Mouse (Mus musculus) limb, embryonic 12.5 days (tissue): ENCODE measurements around the gene Col6a2. TPM values are rescaled to one million over a fixed set of nuclear protein-coding genes. Genes with fewer than 3 reads are reported as not detected.

ENCODE experiments used
- ATAC-seq: fragments of 200-750 bp; cut with Nextera tagmentation; 2 replicates; pipeline ENCODE4 v1.8.0; 2017; ENCODE audit warnings: low read depth, moderate TSS enrichment; ENCODE audit not compliant: insufficient number of reproducible peaks, insufficient read depth, low FRiP score, low TSS enrichment
- H3K27ac ChIP-seq: fragments of 300-500 bp; sonication (generic); 2 replicates; pipeline ENCODE4 v1.5.1; 2016; ENCODE audit warnings: mild to moderate bottlenecking, moderate library complexity
- H3K27me3 ChIP-seq: fragments of 300-500 bp; sonication (generic); 2 replicates; pipeline ENCODE4 v1.6.1; 2016; ENCODE audit warnings: mild to moderate bottlenecking, moderate library complexity
- H3K36me3 ChIP-seq: fragments of 300-500 bp; sonication (generic); 2 replicates; pipeline ENCODE4 v1.6.1; 2016; ENCODE audit warnings: mild to moderate bottlenecking, moderate library complexity
- H3K4me1 ChIP-seq: fragments of 300-500 bp; sonication (generic); replicated peaks from 2 replicates; pipeline ENCODE4 v1.6.1; 2016
- H3K4me2 ChIP-seq: fragments of 300-500 bp; sonication (generic); 2 replicates; pipeline ENCODE4 v1.6.1; 2016; ENCODE audit warnings: mild to moderate bottlenecking, moderate library complexity
- H3K4me3 ChIP-seq: fragments of 300-500 bp; sonication (generic); replicated peaks from 2 replicates; pipeline ENCODE4 v1.5.1; 2016; ENCODE audit warnings: mild to moderate bottlenecking
- H3K9ac ChIP-seq: fragments of 300-500 bp; sonication (generic); replicated peaks from 2 replicates; pipeline ENCODE4 v1.6.1; 2016; ENCODE audit warnings: mild to moderate bottlenecking, moderate library complexity
- H3K9me3 ChIP-seq: fragments of 300-500 bp; sonication (generic); 2 replicates; pipeline ENCODE4 v1.6.1; 2016; ENCODE audit warnings: mild to moderate bottlenecking, moderate library complexity
- WGBS: fragments of 180-500 bp; shearing (Covaris S2); methylation state at CpG from one replicate; pipeline ENCODE4 v1.1.7; 2016; 5-methylcytosine and 5-hydroxymethylcytosine counted together
- polyA plus RNA-seq: library from polyadenylated mRNA; unstranded; fragments of >200 nt; fragmentation: Nextera tagmentation; extraction: Ambion mirVana; gene quantifications from 2 replicates; pipeline ENCODE4 v1.2.1, GENCODE M21; 2016

The Col6a2 gene
- polyA plus RNA-seq, 1 experiment from 2014 or later, result 47.6 TPM

DNA sequence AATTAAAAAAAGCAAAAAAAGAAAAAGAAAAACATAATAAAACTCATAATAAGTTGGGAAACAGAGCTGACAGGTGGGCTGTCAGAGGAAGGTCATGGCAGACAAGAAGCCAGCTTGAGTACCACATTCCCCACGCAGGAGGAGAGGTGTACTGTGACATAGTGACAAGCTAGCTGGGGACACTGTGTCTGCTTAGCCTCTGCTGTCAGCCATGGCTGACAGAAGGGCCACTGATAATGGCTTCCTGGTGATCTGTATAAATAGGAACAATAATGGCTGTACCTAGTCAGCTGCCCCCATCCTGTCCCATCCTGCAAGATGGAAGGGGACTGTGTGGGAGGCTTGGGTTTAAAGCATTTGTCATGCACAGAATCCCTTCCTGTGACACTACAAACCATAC is 37.2 kb downstream of the Col6a2 start:
- 19% methylated on average over 1 of the region's 1 CpGs for WGBS
- Histone ChIP-seq H3K27me3 (peaks cover 15% of the 10 kb centered on the region), H3K9me3 (no peaks in the 10 kb centered on the region), H3K36me3 (no peaks in the 10 kb centered on the region), H3K4me2 (no peak overlapping the region), H3K9ac (no peak overlapping the region), H3K4me1 (0 out of 2 replicates have a peak, but pooled peaks cover 4% of the 10 kb centered on the region), H3K27ac (no peak overlapping the region), H3K4me3 (no peak overlapping the region)
- ATAC-seq, result no peak

DNA sequence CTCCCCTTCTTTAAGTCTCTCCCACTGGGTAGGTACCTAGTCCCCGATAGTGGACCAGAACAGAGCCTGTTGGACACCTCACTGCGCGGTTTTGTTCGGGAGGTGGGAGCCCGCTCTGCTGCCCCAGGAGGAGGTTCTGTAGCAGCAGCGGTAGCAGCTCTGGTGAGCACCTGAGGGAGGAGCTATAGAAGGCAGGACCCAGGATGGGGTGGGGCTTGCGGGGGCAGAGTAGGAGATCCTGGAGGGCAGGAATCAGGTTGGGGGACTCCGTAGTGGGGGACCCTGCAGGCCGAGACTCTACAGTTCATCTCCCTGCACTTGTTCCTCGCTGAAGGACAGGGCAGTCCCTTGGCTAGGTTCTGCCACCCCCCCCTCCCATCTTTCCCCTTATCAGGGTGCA is 39.3 kb downstream of the Col6a2 start:
- 6% methylated on average over 10 of the region's 10 CpGs for WGBS
- Histone ChIP-seq H3K27me3 (peaks cover 15% of the 10 kb centered on the region), H3K4me3 (peak overlapping the region; percentile 23), H3K27ac (no peak overlapping the region), H3K4me1 (no peaks in the 10 kb centered on the region), H3K36me3 (no peaks in the 10 kb centered on the region), H3K4me2 (peak overlapping the region; percentile 50), H3K9ac (peak overlapping the region; percentile 37; the same call in 1 of the 2 replicates), H3K9me3 (no peaks in the 10 kb centered on the region)
- ATAC-seq, result no peak

GRCm38 (mm10) chr10:76576920-76577319 is 46.5 kb downstream of the Col6a2 start:
- H3K9me3 ChIP-seq, result no peaks in the 10 kb centered on the region
- ATAC-seq, result no peak
- WGBS, result 73% methylated on average over 7 of the region's 7 CpGs

GRCm38 (mm10) chr10:76575374-76575773 is 48.1 kb downstream of the Col6a2 start, which contains the start of gene Ftcd:
Gene Ftcd (plus strand): TSS chr10:76575648.
- Histone ChIP-seq H3K4me1 (no peaks in the 10 kb centered on the region), H3K36me3 (no peaks in the 10 kb centered on the region), H3K27ac (no peak within 1 kb of the TSS), H3K4me2 (no peak within 1 kb of the TSS), H3K4me3 (no peak within 1 kb of the TSS), H3K9me3 (no peaks in the 10 kb centered on the region), H3K9ac (no peak within 1 kb of the TSS), H3K27me3 (no peaks in the 10 kb centered on the region)
- ATAC-seq, result no peak
- WGBS, result 90% methylated on average over 3 of the region's 3 CpGs

More at GRCm38 (mm10) chr10:76576920-76577319, 46.5 kb downstream of the Col6a2 start:
- Histone ChIP-seq H3K27ac (no peak overlapping the region), H3K4me3 (no peak overlapping the region), H3K4me1 (no peaks in the 10 kb centered on the region), H3K36me3 (no peaks in the 10 kb centered on the region), H3K4me2 (no peak overlapping the region), H3K9ac (no peak overlapping the region), H3K27me3 (no peaks in the 10 kb centered on the region)

DNA sequence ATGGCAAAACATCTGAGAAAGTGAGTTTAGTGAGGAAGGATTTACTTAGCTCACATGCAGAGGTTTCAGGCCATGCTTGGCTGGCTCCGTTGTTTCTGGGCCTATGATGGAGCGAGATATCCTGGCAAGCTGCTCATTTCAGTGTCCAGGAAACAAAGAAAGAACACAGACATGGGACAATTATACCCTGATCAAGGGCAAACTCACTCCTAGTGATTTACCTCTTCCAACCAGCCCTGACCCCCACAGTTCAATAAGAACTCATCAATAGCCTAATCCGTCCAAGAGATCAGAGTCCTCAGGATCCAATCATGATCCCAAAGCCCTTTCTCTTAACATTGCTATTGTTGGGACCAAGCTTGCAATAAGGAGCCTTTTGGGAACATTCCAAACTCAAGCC is 51.3 kb downstream of the Col6a2 start:
- Histone ChIP-seq H3K4me1 (no peaks in the 10 kb centered on the region), H3K4me2 (no peak overlapping the region), H3K27me3 (no peaks in the 10 kb centered on the region), H3K9ac (no peak overlapping the region), H3K27ac (no peak overlapping the region), H3K36me3 (no peaks in the 10 kb centered on the region), H3K4me3 (no peak overlapping the region), H3K9me3 (no peaks in the 10 kb centered on the region)
- no peak for ATAC-seq
- 82% methylated on average over 3 of the region's 3 CpGs for WGBS

DNA sequence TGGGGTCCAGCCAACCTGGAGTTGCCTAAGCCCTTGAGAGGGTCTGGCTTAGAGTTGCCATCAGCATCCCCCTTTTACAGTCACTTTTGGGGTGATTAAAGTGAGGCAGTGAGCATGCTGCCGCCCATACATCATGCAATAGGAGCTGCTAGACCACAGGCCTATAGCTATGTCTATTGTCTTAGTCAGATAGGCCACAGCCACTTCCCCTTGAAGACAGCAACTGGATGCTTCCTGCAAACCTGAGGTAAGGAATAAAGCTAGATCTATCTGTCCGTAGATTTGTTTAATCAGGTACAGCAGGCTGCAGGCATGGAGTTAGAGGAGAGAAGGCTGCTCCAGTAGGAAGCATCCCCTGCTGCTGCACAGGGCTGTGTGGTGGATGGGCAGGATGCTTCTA is 52.4 kb downstream of the Col6a2 start:
- no peaks in the 10 kb centered on the region for H3K4me1 ChIP-seq
- H3K4me3 ChIP-seq, result no peak overlapping the region
- H3K27me3 ChIP-seq, result no peaks in the 10 kb centered on the region
- no peak overlapping the region for H3K9ac ChIP-seq
- 73% methylated on average over 2 of the region's 2 CpGs for WGBS
- H3K27ac ChIP-seq, result no peak overlapping the region
- no peak for ATAC-seq
- no peaks in the 10 kb centered on the region for H3K36me3 ChIP-seq
- no peak overlapping the region for H3K4me2 ChIP-seq
- no peaks in the 10 kb centered on the region for H3K9me3 ChIP-seq

DNA sequence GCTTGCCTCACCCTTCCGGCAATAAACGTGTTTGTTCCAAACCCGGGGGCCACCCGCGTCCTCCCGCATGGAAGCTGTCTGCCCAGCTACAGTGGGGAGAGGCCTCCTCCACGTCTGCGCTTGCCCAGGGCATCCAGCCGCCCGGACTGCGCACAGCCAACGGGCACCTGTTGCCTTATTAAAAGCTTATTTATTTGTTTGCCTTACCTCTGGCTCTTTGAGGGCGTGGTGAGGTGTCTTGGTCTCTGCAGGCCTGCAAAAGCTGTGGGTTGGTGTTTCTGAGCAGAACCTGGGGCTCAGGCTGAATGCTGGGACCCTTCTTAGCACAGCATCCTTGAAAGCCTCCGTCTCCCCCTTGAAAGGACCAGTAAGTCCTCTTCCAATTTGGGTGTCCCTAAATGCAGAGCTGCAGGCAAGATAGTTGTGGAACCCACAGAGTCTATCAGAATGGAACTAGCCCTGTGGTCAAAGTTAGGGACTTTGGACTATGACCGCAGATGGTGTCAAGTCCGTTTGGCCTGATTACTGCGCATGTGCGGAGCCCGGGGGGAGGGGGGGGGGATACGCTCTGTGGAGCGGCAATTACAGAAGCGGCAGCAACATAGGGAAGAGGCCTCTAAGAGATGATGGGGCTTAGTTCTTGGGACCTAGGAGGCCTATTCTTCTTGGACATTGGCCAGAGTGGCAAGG is 53.3 kb downstream of the Col6a2 start:
- H3K4me2 ChIP-seq, result no peak overlapping the region
- H3K9me3 ChIP-seq, result no peaks in the 10 kb centered on the region
- H3K4me3 ChIP-seq, result no peak overlapping the region
- no peaks in the 10 kb centered on the region for H3K27me3 ChIP-seq
- H3K4me1 ChIP-seq, result no peaks in the 10 kb centered on the region
- H3K9ac ChIP-seq, result no peak overlapping the region
- 85% methylated on average over 22 of the region's 22 CpGs for WGBS
- H3K36me3 ChIP-seq, result no peaks in the 10 kb centered on the region
- no peak for ATAC-seq
- no peak overlapping the region for H3K27ac ChIP-seq

GRCm38 (mm10) chr10:76561972-76562371 is 61.5 kb downstream of the Col6a2 start, which contains the start of gene Spatc1l:
Gene Spatc1l (plus strand): TSS chr10:76562272.
- no peaks in the 10 kb centered on the region for H3K36me3 ChIP-seq
- H3K4me2 ChIP-seq, result no peak within 1 kb of the TSS
- H3K4me1 ChIP-seq, result no peaks in the 10 kb centered on the region
- no peak within 1 kb of the TSS for H3K27ac ChIP-seq
- H3K9ac ChIP-seq, result no peak within 1 kb of the TSS
- H3K9me3 ChIP-seq, result no peaks in the 10 kb centered on the region
- no peak for ATAC-seq
- no peaks in the 10 kb centered on the region for H3K27me3 ChIP-seq
- WGBS, result 86% methylated on average over 10 of the region's 10 CpGs
- no peak within 1 kb of the TSS for H3K4me3 ChIP-seq

DNA sequence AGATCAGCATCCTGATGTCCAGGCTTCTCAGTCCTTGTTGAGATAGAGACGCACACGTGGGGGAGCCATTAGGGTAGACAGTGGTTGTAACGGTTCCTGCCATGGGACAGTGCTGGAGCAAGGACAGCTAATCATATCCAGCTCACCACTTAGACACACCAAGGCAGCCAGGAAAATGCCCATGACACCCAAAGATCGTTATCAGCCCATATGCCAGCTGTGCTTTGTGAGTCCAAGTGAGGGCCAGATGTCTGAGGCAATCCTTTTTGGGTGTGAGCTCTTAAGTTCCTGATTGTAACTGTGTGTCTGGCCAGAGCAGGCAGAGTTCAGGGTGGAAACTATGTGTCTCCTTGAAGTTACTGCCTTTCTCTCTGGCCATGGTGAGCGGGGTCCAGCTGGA is 69.4 kb downstream of the Col6a2 start:
- WGBS, result 82% methylated on average over 5 of the region's 5 CpGs
- no peak overlapping the region for H3K4me2 ChIP-seq
- H3K4me1 ChIP-seq, result no peaks in the 10 kb centered on the region
- no peak overlapping the region for H3K27ac ChIP-seq
- no peak for ATAC-seq
- no peaks in the 10 kb centered on the region for H3K27me3 ChIP-seq
- no peak overlapping the region for H3K9ac ChIP-seq
- peaks cover 60% of the 10 kb centered on the region for H3K36me3 ChIP-seq
- no peaks in the 10 kb centered on the region for H3K9me3 ChIP-seq
- no peak overlapping the region for H3K4me3 ChIP-seq

- no peaks in the 10 kb centered on the region for H3K4me1 ChIP-seq
- H3K4me2 ChIP-seq, result no peak overlapping the region
- no peak for ATAC-seq
- no peak overlapping the region for H3K4me3 ChIP-seq
- H3K36me3 ChIP-seq, result peaks cover 85% of the 10 kb centered on the region
- H3K27ac ChIP-seq, result no peak overlapping the region
- no peaks in the 10 kb centered on the region for H3K27me3 ChIP-seq
- no peaks in the 10 kb centered on the region for H3K9me3 ChIP-seq
- 84% methylated on average over 3 of the region's 3 CpGs for WGBS
- H3K9ac ChIP-seq, result no peak overlapping the region
Observed at GRCm38 (mm10) chr10:76551556-76551955, 71.9 kb downstream of the Col6a2 start.

DNA sequence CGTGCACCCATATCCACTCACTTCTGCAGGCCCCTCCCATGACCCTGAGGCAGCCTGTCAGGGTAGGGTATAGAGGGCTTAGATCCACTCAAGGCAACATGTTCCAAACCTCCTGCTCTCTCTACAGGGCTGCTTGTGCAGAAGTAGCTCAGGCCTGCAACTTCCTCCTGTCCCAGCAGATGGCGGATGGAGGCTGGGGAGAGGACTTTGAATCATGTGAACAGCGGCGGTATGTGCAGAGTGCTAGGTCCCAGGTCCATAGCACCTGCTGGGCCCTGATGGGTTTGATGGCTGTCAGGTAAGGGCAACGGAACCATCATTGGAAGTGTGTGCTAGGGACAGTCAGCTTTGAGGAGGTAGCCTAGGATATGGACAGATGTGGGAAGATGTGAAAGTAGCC is 73.0 kb downstream of the Col6a2 start:
- H3K9me3 ChIP-seq, result no peaks in the 10 kb centered on the region
- no peak for ATAC-seq
- H3K27me3 ChIP-seq, result no peaks in the 10 kb centered on the region
- no peak overlapping the region for H3K4me2 ChIP-seq
- H3K4me1 ChIP-seq, result no peaks in the 10 kb centered on the region
- H3K27ac ChIP-seq, result no peak overlapping the region
- 89% methylated on average over 5 of the region's 5 CpGs for WGBS
- no peak overlapping the region for H3K9ac ChIP-seq
- no peak overlapping the region for H3K4me3 ChIP-seq
- peaks cover 96% of the 10 kb centered on the region for H3K36me3 ChIP-seq

DNA sequence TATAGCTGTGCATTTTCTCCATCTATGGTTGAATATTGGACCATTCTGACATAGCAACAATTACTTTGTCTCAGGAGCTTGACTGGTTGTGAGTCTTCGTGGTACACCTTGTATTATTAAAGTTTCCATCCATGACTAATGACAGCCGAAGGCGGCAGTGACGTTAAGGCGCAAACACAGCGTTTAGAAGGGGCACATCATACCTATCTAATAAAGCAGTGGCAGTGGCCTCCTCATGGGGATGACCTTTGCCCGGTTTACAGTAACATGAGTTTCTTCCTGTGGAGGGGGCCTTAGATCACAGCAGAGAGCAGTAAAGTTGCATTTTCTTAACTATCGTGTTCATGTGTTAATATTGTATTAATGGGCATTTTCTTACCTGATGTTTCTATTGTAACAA is 75.2 kb downstream of the Col6a2 start:
- no peaks in the 10 kb centered on the region for H3K9me3 ChIP-seq
- 91% methylated on average over 8 of the region's 8 CpGs for WGBS
- H3K4me3 ChIP-seq, result no peak overlapping the region
- H3K27ac ChIP-seq, result no peak overlapping the region
- no peak overlapping the region for H3K9ac ChIP-seq
- H3K27me3 ChIP-seq, result no peaks in the 10 kb centered on the region
- no peak for ATAC-seq
- peaks cover 100% of the 10 kb centered on the region for H3K36me3 ChIP-seq
- H3K4me2 ChIP-seq, result no peak overlapping the region
- no peaks in the 10 kb centered on the region for H3K4me1 ChIP-seq
